Mouse (Mus musculus): ENCODE data around the gene Mrpl41. TPM values are rescaled to one million over a fixed set of nuclear protein-coding genes. Genes with fewer than 3 reads are reported as not detected.

Gene Mrpl41
- 132 and 152 TPM in 2 replicates for polyA plus RNA-seq (2014; fragmentation: Nextera tagmentation; extraction: Ambion mirVana)

- Histone ChIP-seq H3K4me3 (ENCODE audit: low read length) (peak within 1 kb of the TSS; percentile 88), H3K9me3 (ENCODE audit: control insufficient read depth, low read length) (no peaks in the 10 kb centered on the region), H3K4me1 (ENCODE audit: control insufficient read depth, insufficient read depth, low read length) (peaks cover 13% of the 10 kb centered on the region), H3K9ac (ENCODE audit: low read depth, low read length) (peak within 1 kb of the TSS; percentile 78), H3K36me3 (ENCODE audit: control insufficient read depth, insufficient read depth, low read length) (peaks cover 31% of the 10 kb centered on the region), H3K27me3 (ENCODE audit: control insufficient read depth, insufficient read depth, low read length) (no peaks in the 10 kb centered on the region), H3K4me2 (replicated peaks; ENCODE audit: low read depth, low read length) (peak within 1 kb of the TSS; percentile 99), H3K27ac (ENCODE audit: low read depth, low read length) (peak within 1 kb of the TSS; percentile 90)
- 0% methylated on average over 63 of the region's 64 CpGs for WGBS
- peak; percentile 99 for ATAC-seq (ENCODE audit: low FRiP score, low TSS enrichment)
Observed at GRCm38 (mm10) chr2:24974906-24975703, at the start of gene Mrpl41. Gene Mrpl41 (minus strand): TSS chr2:24975098.

DNA sequence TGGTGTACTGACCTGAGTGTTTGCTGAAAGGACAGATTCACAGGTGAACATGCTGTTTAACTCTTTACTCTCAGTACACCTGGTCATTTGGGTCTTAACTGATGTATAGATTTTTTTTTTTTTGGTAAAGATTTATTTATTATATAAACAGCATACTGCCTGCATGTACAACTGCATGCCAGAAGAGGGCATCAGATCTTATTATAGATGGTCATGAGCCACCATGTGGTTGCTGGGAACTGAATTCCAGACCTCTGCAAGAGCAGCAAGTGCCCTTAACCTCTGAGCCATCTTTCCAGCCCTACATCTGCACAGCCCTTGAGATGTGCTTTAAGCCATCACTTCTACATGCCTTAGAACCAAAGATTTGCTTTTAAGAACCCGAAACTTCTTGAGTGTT lies 47.8 kb upstream of the Mrpl41 start:
- H3K27ac ChIP-seq (ENCODE audit: low read depth, low read length), result no peak overlapping the region
- ATAC-seq (ENCODE audit: low FRiP score, low TSS enrichment), result no peak
- no peaks in the 10 kb centered on the region for H3K4me1 ChIP-seq (ENCODE audit: control insufficient read depth, insufficient read depth, low read length)
- H3K9ac ChIP-seq (ENCODE audit: low read depth, low read length), result no peak overlapping the region
- 84% methylated on average over 1 of the region's 1 CpGs for WGBS
- no peaks in the 10 kb centered on the region for H3K9me3 ChIP-seq (ENCODE audit: control insufficient read depth, low read length)
- H3K4me2 ChIP-seq (replicated peaks; ENCODE audit: low read depth, low read length), result no peak overlapping the region
- no peaks in the 10 kb centered on the region for H3K36me3 ChIP-seq (ENCODE audit: control insufficient read depth, insufficient read depth, low read length)
- no peak overlapping the region for H3K4me3 ChIP-seq (ENCODE audit: low read length)
- H3K27me3 ChIP-seq (ENCODE audit: control insufficient read depth, insufficient read depth, low read length), result no peaks in the 10 kb centered on the region

DNA sequence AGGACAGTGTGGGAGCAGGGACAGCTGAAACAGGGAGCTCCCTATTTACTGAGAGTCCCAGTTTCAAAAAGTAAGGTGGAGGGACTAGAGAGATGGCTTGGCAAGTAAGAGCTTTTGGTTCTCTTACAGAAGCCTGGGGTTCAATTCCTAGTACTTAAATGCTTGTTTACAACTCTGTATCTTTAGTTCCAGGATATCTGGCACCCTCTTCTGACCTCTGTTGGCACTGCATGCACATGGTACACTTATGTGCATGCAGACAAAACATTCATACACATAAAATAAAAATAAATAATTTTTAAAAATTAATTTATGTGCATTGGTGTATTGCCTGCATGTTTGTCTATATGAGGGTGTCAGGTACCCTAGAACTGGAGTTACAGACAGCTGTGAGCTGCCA lies 33.4 kb upstream of the Mrpl41 start:
- no peak overlapping the region for H3K4me3 ChIP-seq (ENCODE audit: low read length)
- no peak overlapping the region for H3K27ac ChIP-seq (ENCODE audit: low read depth, low read length)
- ATAC-seq (ENCODE audit: low FRiP score, low TSS enrichment), result no peak
- H3K4me1 ChIP-seq (ENCODE audit: control insufficient read depth, insufficient read depth, low read length), result no peaks in the 10 kb centered on the region
- no peak overlapping the region for H3K9ac ChIP-seq (ENCODE audit: low read depth, low read length)
- no peak overlapping the region for H3K4me2 ChIP-seq (replicated peaks; ENCODE audit: low read depth, low read length)
- H3K36me3 ChIP-seq (ENCODE audit: control insufficient read depth, insufficient read depth, low read length), result no peaks in the 10 kb centered on the region
- H3K9me3 ChIP-seq (ENCODE audit: control insufficient read depth, low read length), result no peaks in the 10 kb centered on the region
- H3K27me3 ChIP-seq (ENCODE audit: control insufficient read depth, insufficient read depth, low read length), result no peaks in the 10 kb centered on the region

DNA sequence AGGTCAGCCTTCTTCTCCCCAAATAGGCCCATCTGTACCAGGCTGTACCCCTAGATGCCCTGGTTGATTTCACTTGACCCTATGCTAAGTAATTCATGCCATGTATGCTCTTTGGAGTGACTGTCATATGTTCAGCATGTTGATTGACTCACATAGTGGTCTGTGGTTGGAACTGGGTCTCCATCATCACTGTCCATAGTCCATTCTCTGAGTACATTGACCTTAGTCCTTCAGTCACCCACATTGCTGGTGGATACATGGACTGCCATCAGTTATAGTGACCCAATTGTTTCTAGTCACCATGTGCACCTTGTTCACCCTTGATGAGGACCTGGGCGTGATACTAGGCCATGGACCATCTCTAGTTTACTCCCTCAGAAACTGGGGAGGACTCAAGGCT lies 31.9 kb upstream of the Mrpl41 start:
- H3K4me2 ChIP-seq (replicated peaks; ENCODE audit: low read depth, low read length), result no peak overlapping the region
- H3K4me3 ChIP-seq (ENCODE audit: low read length), result no peak overlapping the region
- H3K36me3 ChIP-seq (ENCODE audit: control insufficient read depth, insufficient read depth, low read length), result no peaks in the 10 kb centered on the region
- no peak overlapping the region for H3K27ac ChIP-seq (ENCODE audit: low read depth, low read length)
- no peaks in the 10 kb centered on the region for H3K9me3 ChIP-seq (ENCODE audit: control insufficient read depth, low read length)
- ATAC-seq (ENCODE audit: low FRiP score, low TSS enrichment), result no peak
- no peaks in the 10 kb centered on the region for H3K27me3 ChIP-seq (ENCODE audit: control insufficient read depth, insufficient read depth, low read length)
- no peak overlapping the region for H3K9ac ChIP-seq (ENCODE audit: low read depth, low read length)
- WGBS, result 82% methylated on average over 1 of the region's 1 CpGs
- no peaks in the 10 kb centered on the region for H3K4me1 ChIP-seq (ENCODE audit: control insufficient read depth, insufficient read depth, low read length)

GRCm38 (mm10) chr2:25003946-25004786 lies 29.3 kb upstream of the Mrpl41 start:
- Histone ChIP-seq H3K4me3 (ENCODE audit: low read length) (no peak overlapping the region), H3K36me3 (ENCODE audit: control insufficient read depth, insufficient read depth, low read length) (no peaks in the 10 kb centered on the region), H3K9ac (ENCODE audit: low read depth, low read length) (no peak overlapping the region), H3K9me3 (ENCODE audit: control insufficient read depth, low read length) (no peaks in the 10 kb centered on the region), H3K27me3 (ENCODE audit: control insufficient read depth, insufficient read depth, low read length) (no peaks in the 10 kb centered on the region), H3K4me2 (replicated peaks; ENCODE audit: low read depth, low read length) (no peak overlapping the region), H3K4me1 (ENCODE audit: control insufficient read depth, insufficient read depth, low read length) (no peaks in the 10 kb centered on the region), H3K27ac (ENCODE audit: low read depth, low read length) (no peak overlapping the region)
- WGBS, result 88% methylated on average over 9 of the region's 9 CpGs
- ATAC-seq (ENCODE audit: low FRiP score, low TSS enrichment), result no peak

GRCm38 (mm10) chr2:25000544-25001235 lies 25.8 kb upstream of the Mrpl41 start:
- Histone ChIP-seq H3K4me3 (ENCODE audit: low read length) (no peak overlapping the region), H3K27me3 (ENCODE audit: control insufficient read depth, insufficient read depth, low read length) (no peaks in the 10 kb centered on the region), H3K9ac (ENCODE audit: low read depth, low read length) (no peak overlapping the region), H3K27ac (ENCODE audit: low read depth, low read length) (no peak overlapping the region), H3K4me2 (replicated peaks; ENCODE audit: low read depth, low read length) (no peak overlapping the region), H3K4me1 (ENCODE audit: control insufficient read depth, insufficient read depth, low read length) (no peaks in the 10 kb centered on the region), H3K36me3 (ENCODE audit: control insufficient read depth, insufficient read depth, low read length) (no peaks in the 10 kb centered on the region), H3K9me3 (ENCODE audit: control insufficient read depth, low read length) (no peaks in the 10 kb centered on the region)
- 79% methylated on average over 3 of the region's 3 CpGs for WGBS
- ATAC-seq (ENCODE audit: low FRiP score, low TSS enrichment), result no peak

DNA sequence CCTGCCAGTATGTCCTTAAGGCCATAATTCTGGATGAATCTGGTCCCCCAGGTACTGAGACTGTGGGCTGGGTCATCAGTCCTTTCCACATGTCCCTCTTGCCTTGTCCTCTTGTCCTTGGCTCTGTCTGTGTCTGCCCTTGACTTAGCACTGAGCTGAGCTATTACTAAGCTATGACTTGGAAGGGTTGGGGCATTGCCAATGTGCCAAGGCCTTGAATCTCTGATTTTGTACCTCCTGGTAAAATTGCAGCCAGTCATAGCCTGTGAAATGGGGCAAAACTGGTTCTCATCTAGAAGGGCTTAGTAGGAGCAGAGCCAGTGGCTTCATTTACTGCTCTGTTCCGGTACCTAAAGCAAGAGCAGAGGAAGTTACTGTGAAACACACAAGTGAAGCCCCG lies 21.6 kb upstream of the Mrpl41 start:
- H3K9me3 ChIP-seq (ENCODE audit: control insufficient read depth, low read length), result no peaks in the 10 kb centered on the region
- H3K27me3 ChIP-seq (ENCODE audit: control insufficient read depth, insufficient read depth, low read length), result no peaks in the 10 kb centered on the region
- no peaks in the 10 kb centered on the region for H3K36me3 ChIP-seq (ENCODE audit: control insufficient read depth, insufficient read depth, low read length)
- no peaks in the 10 kb centered on the region for H3K4me1 ChIP-seq (ENCODE audit: control insufficient read depth, insufficient read depth, low read length)
- no peak overlapping the region for H3K9ac ChIP-seq (ENCODE audit: low read depth, low read length)
- 89% methylated on average over 2 of the region's 2 CpGs for WGBS
- H3K4me3 ChIP-seq (ENCODE audit: low read length), result no peak overlapping the region
- ATAC-seq (ENCODE audit: low FRiP score, low TSS enrichment), result no peak
- H3K4me2 ChIP-seq (replicated peaks; ENCODE audit: low read depth, low read length), result no peak overlapping the region
- no peak overlapping the region for H3K27ac ChIP-seq (ENCODE audit: low read depth, low read length)

DNA sequence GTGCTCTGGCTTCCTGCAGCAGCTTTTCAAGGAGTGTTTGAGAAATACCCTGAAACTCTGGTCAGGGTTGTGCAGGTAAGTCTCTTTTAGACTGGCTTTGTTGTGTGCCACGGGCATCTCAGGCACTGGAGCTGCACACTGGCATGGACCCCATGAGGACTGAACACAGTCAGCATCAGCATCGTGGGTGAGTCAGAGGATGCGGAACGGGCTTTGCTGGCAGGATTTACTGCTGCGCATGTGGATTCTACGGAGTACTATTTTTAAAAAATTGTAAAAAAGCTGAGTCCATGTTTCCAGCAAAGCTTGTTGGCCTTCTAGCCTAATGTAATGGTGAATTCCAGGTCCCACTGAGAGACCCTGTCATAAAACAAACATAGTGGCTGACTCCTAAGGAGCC lies 20.4 kb upstream of the Mrpl41 start:
- no peaks in the 10 kb centered on the region for H3K4me1 ChIP-seq (ENCODE audit: control insufficient read depth, insufficient read depth, low read length)
- no peak overlapping the region for H3K4me2 ChIP-seq (replicated peaks; ENCODE audit: low read depth, low read length)
- no peak overlapping the region for H3K27ac ChIP-seq (ENCODE audit: low read depth, low read length)
- ATAC-seq (ENCODE audit: low FRiP score, low TSS enrichment), result no peak
- WGBS, result 88% methylated on average over 6 of the region's 6 CpGs
- H3K4me3 ChIP-seq (ENCODE audit: low read length), result no peak overlapping the region
- H3K27me3 ChIP-seq (ENCODE audit: control insufficient read depth, insufficient read depth, low read length), result no peaks in the 10 kb centered on the region
- no peak overlapping the region for H3K9ac ChIP-seq (ENCODE audit: low read depth, low read length)
- H3K9me3 ChIP-seq (ENCODE audit: control insufficient read depth, low read length), result no peaks in the 10 kb centered on the region
- H3K36me3 ChIP-seq (ENCODE audit: control insufficient read depth, insufficient read depth, low read length), result no peaks in the 10 kb centered on the region
